Mouse (Mus musculus) thymus, adult 2 months (tissue): ENCODE measurements around the gene Fgfr2.

Experiments used
- CTCF ChIP-seq: fragments of 200-500 bp; IDR thresholded peaks from 2 replicates; pipeline ENCODE4 v1.5.1; 2012; ENCODE audit warnings: mild to moderate bottlenecking, control low read depth, low read length, moderate library complexity, borderline replicate concordance; ENCODE audit not compliant: control insufficient read depth, poor library complexity, insufficient read depth; ENCODE audit errors: extremely low read depth
- POLR2A ChIP-seq: fragments of 200-500 bp; IDR thresholded peaks from 2 replicates; pipeline ENCODE4 v1.6.1; 2012; ENCODE audit warnings: mild to moderate bottlenecking, low read length, control low read depth, moderate library complexity; ENCODE audit not compliant: control insufficient read depth, poor library complexity, insufficient read depth; ENCODE audit errors: extremely low read depth

GRCm38 (mm10) chr7:130379886-130380285 is 2743.3 kb downstream of the Fgfr2 start:
- no peak for TF ChIP-seq CTCF
- TF ChIP-seq POLR2A: no peak
